Mouse (Mus musculus): ENCODE data around the gene Clec11a.
"Not testable (repeated sequence)": the region's sequence is repeated elsewhere in the genome, so short reads cannot be mapped to it uniquely, and the experiment has no call there.

Clec11a gene

GRCm38 (mm10) chr7:44322290-44322689 lies 15.6 kb upstream of the Clec11a start:
- DNase-seq, result no peak

GRCm38 (mm10) chr7:44320886-44321285 lies 14.2 kb upstream of the Clec11a start:
- no peak for DNase-seq

GRCm38 (mm10) chr7:44317913-44318312 lies 11.2 kb upstream of the Clec11a start:
- DNase-seq, result peak in 1 of 2 experiments; percentile 22

- no peak for DNase-seq
Observed at GRCm38 (mm10) chr7:44312484-44312883, 5.8 kb upstream of the Clec11a start.

GRCm38 (mm10) chr7:44311713-44312304 lies 5.1 kb upstream of the Clec11a start:
- DNase-seq, result no peak

- DNase-seq, result no peak
Observed at GRCm38 (mm10) chr7:44310878-44311712, 4.4 kb upstream of the Clec11a start.

- DNase-seq, result no peak
Observed at GRCm38 (mm10) chr7:44310285-44310877, 3.7 kb upstream of the Clec11a start.

- DNase-seq, result no peak
Observed at GRCm38 (mm10) chr7:44309475-44310284, 3.0 kb upstream of the Clec11a start, which contains the start of gene Shank1. TSS of gene Shank1 (plus strand) at chr7:44310253.

GRCm38 (mm10) chr7:44307261-44308020 lies 739 bp upstream of the Clec11a start:
- no peak for DNase-seq

GRCm38 (mm10) chr7:44305686-44306085 lies 1.0 kb downstream of the Clec11a start:
- peak in 1 of 2 experiments; percentile 26 for DNase-seq

- DNase-seq, result peak; percentile 92 to 96
Observed at GRCm38 (mm10) chr7:44304775-44305641, 1.7 kb downstream of the Clec11a start.

GRCm38 (mm10) chr7:44304463-44304774 lies 2.3 kb downstream of the Clec11a start:
- no peak for DNase-seq

GRCm38 (mm10) chr7:44303346-44304340 lies 3.1 kb downstream of the Clec11a start:
- DNase-seq, result no peak

- not testable (repeated sequence) for DNase-seq
Observed at GRCm38 (mm10) chr7:44297501-44297900, 9.2 kb downstream of the Clec11a start.

- DNase-seq, result no peak
Observed at GRCm38 (mm10) chr7:44291418-44291817, 15.3 kb downstream of the Clec11a start.

GRCm38 (mm10) chr7:44290986-44291385 lies 15.7 kb downstream of the Clec11a start:
- no peak for DNase-seq

- DNase-seq, result no peak
Observed at GRCm38 (mm10) chr7:44287760-44288159, 18.9 kb downstream of the Clec11a start.

GRCm38 (mm10) chr7:44281586-44281985 lies 25.1 kb downstream of the Clec11a start:
- DNase-seq, result no peak

GRCm38 (mm10) chr7:44280959-44281358 lies 25.7 kb downstream of the Clec11a start:
- no peak for DNase-seq

GRCm38 (mm10) chr7:44277250-44277622 lies 29.5 kb downstream of the Clec11a start:
- DNase-seq, result peak in 1 of 2 experiments; percentile 22
